Mouse (Mus musculus): ENCODE results near the gene Cyp2c23.

Gene Cyp2c23

GRCm38 (mm10) chr19:43966481-43966880 is 62.5 kb downstream of the Cyp2c23 start:
- no peak for DNase-seq

GRCm38 (mm10) chr19:43965496-43966085 is 63.4 kb downstream of the Cyp2c23 start:
- DNase-seq = no peak

DNA sequence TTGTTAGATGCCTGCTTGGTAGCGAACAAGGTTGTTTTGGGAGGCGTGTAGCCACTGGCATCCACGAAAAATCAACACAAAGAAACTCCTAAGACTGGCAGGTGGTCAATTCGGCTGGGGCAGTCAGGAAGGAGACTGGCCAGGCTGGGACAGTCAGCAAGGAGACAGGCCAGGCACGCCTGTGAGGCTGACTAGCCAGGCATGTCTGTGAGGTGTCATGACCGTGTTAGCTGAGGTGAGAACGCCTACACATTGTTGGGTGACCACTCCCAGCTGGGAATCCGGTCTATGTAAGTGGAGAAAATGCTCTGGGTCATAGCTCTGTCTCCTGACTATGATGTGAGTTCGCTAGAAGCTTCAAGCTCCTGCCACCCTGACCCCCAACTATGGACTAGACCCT is 66.2 kb downstream of the Cyp2c23 start:
- DNase-seq = no peak

DNA sequence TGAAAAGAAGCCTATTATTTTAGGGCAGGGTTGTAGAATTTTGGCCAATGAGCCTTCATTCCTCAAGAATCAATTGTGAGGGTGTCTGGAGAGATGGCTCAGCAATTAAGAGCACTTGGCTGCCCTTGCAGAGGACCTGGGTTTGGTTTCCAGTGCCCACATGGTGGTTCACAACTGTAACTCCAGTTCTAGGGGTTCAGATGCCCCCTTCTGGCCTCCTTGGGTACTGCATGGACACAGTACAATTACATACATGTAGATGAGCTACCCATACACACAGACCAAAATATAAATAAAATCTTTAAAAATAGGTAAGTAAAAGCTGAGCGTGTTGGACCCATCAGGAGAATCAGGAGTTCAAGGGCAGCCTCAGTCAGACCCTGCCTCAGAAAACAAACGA is 67.8 kb downstream of the Cyp2c23 start:
- no peak for DNase-seq

DNA sequence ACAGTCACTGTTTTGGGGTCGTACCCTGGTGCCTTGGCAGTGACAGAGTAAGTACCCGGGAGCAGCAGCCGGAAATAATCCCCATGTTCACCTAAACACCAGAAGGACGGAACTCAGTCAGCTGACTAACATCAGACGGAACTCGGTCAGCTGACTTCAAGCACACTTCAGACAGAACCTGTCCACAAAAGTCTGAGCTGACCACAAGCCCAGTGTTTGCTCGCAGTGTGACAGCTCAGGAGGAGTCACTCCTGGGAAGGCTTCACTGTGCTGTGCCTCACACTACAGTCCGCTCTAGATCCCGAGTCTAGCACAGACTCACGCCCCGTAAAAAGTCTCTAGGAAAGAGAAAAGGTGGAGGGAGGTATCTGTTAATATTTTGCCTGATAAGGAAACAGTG is 69.0 kb downstream of the Cyp2c23 start:
- peak; percentile 72 for DNase-seq

DNA sequence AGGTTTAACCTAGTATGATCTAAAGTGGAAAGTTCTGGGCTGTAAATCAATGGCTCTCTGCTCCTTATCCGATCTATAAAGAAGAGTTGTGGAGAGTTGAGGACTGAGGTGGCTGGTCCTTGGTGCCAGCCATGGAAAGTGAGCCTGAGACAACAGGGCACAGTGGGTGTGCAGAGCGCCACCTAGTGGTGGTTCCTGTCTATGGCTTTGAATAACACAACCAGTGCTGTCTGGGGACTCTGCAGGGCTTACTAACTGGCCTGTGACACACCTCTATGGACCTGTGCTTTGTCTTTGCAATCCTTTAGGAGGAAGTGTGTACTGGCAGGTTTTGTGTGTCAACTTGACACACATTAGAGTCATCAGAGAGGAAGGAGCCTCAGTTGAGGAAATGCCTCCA is 69.8 kb downstream of the Cyp2c23 start:
- peak; percentile 88 for DNase-seq

DNA sequence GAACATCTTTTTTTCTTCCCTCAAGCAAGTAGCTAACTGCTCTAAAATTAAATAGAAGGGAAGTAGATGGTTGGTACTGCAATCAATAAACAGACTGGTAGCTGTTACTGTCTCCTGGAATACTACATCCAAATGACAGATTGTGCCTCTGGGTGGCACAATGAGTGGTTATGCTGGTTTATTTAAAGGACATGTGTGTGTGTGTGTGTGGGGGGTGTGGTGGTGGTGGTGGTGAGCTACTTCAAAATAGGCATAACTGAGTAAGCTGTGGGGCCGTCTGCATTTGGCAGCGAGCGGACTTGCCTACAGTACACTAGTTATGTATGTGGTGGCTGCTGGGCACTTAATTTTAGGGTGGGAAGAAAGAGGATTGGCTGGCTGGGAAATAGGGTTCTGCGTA is 71.1 kb downstream of the Cyp2c23 start:
- no peak for DNase-seq

GRCm38 (mm10) chr19:43957402-43957801 is 71.6 kb downstream of the Cyp2c23 start:
- no peak for DNase-seq

DNA sequence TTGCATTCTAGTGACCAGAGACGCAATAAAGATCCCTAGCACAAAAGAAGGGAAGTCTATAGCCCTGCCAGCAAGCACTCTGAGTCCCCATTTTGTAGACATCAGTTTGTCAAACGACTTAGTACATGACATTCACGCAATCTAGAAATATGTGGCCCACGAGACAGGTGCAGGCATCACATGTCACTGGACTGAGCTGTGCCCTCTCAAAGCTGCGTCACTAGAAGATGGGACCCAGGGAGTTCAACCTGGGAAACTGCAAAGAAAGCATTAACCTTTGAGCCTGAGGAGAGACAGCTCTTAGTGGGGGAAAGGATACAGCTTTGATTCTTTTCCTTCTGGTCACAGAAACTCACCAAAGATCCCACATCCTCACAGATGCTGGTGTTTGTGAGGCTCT is 73.7 kb downstream of the Cyp2c23 start:
- DNase-seq = no peak
